Mouse (Mus musculus) C2C12 (cell line): ENCODE data around the gene Ston2. TPM values are rescaled to one million over a fixed set of nuclear protein-coding genes. Genes with fewer than 3 reads are reported as not detected.

Source experiments
- H3K27me3 ChIP-seq: one replicate; pipeline ENCODE4 v1.6.1; 2011; ENCODE audit not compliant: control insufficient read depth, insufficient read depth, insufficient read length
- H3K36me3 ChIP-seq: one replicate; pipeline ENCODE4 v1.6.1; 2011; ENCODE audit not compliant: control insufficient read depth, insufficient read depth
- H3K4me3 ChIP-seq: one replicate; pipeline ENCODE4 v1.5.1; 2011; ENCODE audit warnings: mild to moderate bottlenecking, control low read depth; ENCODE audit not compliant: poor library complexity, insufficient read depth, severe bottlenecking
- H3K79me2 ChIP-seq: one replicate; pipeline ENCODE4 v1.6.1; 2011; ENCODE audit not compliant: control insufficient read depth, insufficient read depth
- H3K79me3 ChIP-seq: one replicate; pipeline ENCODE4 v1.6.1; 2011; ENCODE audit warnings: low read depth, control low read depth
- H3ac ChIP-seq: one replicate; pipeline ENCODE3; 2011; ENCODE audit warnings: low read depth; ENCODE audit not compliant: control insufficient read depth, insufficient read length
- CEBPB ChIP-seq: IDR thresholded peaks from one replicate; pipeline ENCODE4 v1.6.1; 2011; ENCODE audit warnings: low read depth, mild to moderate bottlenecking, control low read depth, moderate library complexity
- CTCF ChIP-seq: IDR thresholded peaks from one replicate; pipeline ENCODE4 v1.5.1; 2011; ENCODE audit not compliant: control insufficient read depth, insufficient read depth, insufficient read length
- FOSL1 ChIP-seq: IDR thresholded peaks from one replicate; pipeline ENCODE4 v1.8.0; 2011; ENCODE audit warnings: mild to moderate bottlenecking, low read length; ENCODE audit not compliant: poor library complexity, insufficient read depth, severe bottlenecking
- MAX ChIP-seq: IDR thresholded peaks from one replicate; pipeline ENCODE4 v1.6.1; 2011; ENCODE audit warnings: mild to moderate bottlenecking, control low read depth
- MYOD1 ChIP-seq: IDR thresholded peaks from one replicate; pipeline ENCODE4 v1.6.1; 2011; ENCODE audit warnings: low read depth; ENCODE audit not compliant: control insufficient read depth, insufficient read length
- MYOG ChIP-seq: IDR thresholded peaks from one replicate; pipeline ENCODE4 v1.6.1; 2011; ENCODE audit not compliant: control insufficient read depth, insufficient read length; ENCODE audit errors: extremely low read depth
- USF1 ChIP-seq: IDR thresholded peaks from one replicate; pipeline ENCODE4 v1.6.1; 2011; ENCODE audit warnings: low read depth, mild to moderate bottlenecking, control low read depth, moderate library complexity
- polyA plus RNA-seq: library from polyadenylated mRNA; unstranded; fragments of >200 nt; fragmentation: generic; extraction: Trizol; gene quantifications from one replicate; pipeline ENCODE4 v1.2.1, GENCODE M21; 2012; ENCODE audit warnings: missing spikeins

Gene Ston2
- polyA plus RNA-seq, 1 experiment, result 11.6 TPM

- Histone ChIP-seq H3K79me2 (no peaks in the 10 kb centered on the region), H3K36me3 (no peaks in the 10 kb centered on the region), H3ac (no peak overlapping the region), H3K27me3 (no peaks in the 10 kb centered on the region), H3K79me3 (no peaks in the 10 kb centered on the region), H3K4me3 (no peak overlapping the region)
- no peak for TF ChIP-seq FOSL1
Observed at GRCm38 (mm10) chr12:91666607-91667006, 121.6 kb downstream of the Ston2 start.

DNA sequence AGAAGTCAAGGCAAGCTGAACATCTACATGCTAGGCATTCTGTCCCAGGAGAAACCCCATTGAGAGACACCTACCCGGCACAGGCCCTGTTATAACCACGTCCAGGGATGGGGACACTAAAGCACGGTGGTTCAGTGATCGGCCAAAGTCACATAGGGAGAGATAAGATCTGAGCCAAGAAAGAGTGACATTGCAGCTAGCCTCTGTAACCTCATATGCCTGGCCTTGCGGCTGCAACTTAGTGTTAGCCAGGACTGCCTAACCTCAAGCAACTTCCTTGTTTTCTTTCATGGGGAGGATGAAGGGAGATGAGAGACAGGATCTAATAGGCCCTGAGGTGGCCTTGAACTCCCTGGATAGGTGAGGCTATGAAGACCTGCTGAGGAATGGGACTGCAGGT, 122.8 kb downstream of the Ston2 start:
- TF ChIP-seq MAX (no peak), CEBPB (no peak), MYOG (no peak), USF1 (no peak), MYOD1 (no peak), CTCF (no peak), FOSL1 (no peak)
- Histone ChIP-seq H3K36me3 (no peaks in the 10 kb centered on the region), H3K79me2 (no peaks in the 10 kb centered on the region), H3K27me3 (no peaks in the 10 kb centered on the region), H3K4me3 (no peak overlapping the region), H3K79me3 (no peaks in the 10 kb centered on the region), H3ac (no peak overlapping the region)

DNA sequence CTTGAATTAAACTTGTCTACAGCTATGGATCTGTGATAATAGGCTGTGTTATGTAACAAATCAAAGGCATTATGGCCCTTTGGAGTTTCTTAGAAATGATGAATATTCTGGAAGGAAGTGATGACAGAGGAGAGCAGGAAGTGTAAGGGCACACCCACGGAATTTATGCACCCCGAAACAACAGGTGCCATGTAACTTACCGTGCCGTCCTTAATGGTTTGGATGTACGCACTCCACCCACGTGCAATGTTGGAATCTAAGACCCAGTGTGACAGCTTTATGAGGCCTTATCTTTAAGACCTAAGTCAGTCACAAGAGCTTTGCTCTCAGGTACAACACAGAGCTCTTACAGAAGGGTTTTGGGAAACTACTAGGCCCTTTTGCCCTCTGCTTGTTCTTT, 124.9 kb downstream of the Ston2 start:
- TF ChIP-seq MYOD1, result peak; percentile 50
- TF ChIP-seq CEBPB, result no peak
- TF ChIP-seq MAX, result no peak
- H3K79me2 ChIP-seq, result no peaks in the 10 kb centered on the region
- no peaks in the 10 kb centered on the region for H3K27me3 ChIP-seq
- H3ac ChIP-seq, result no peak overlapping the region
- no peaks in the 10 kb centered on the region for H3K36me3 ChIP-seq
- H3K4me3 ChIP-seq, result no peak overlapping the region
- no peaks in the 10 kb centered on the region for H3K79me3 ChIP-seq

GRCm38 (mm10) chr12:91662844-91663243, 125.3 kb downstream of the Ston2 start:
- Histone ChIP-seq H3K36me3 (no peaks in the 10 kb centered on the region), H3ac (no peak overlapping the region), H3K79me2 (no peaks in the 10 kb centered on the region), H3K4me3 (no peak overlapping the region), H3K79me3 (no peaks in the 10 kb centered on the region), H3K27me3 (no peaks in the 10 kb centered on the region)
- TF ChIP-seq FOSL1, result no peak
- TF ChIP-seq CTCF, result no peak
- no peak for TF ChIP-seq MYOG
- no peak for TF ChIP-seq CEBPB
- TF ChIP-seq MAX, result no peak
- no peak for TF ChIP-seq MYOD1
- TF ChIP-seq USF1, result no peak

- Histone ChIP-seq H3K4me3 (no peak overlapping the region), H3K36me3 (no peaks in the 10 kb centered on the region), H3ac (no peak overlapping the region), H3K79me2 (no peaks in the 10 kb centered on the region), H3K79me3 (no peaks in the 10 kb centered on the region), H3K27me3 (no peaks in the 10 kb centered on the region)
- no peak for TF ChIP-seq MAX
- no peak for TF ChIP-seq MYOG
- TF ChIP-seq FOSL1, result no peak
- TF ChIP-seq USF1, result no peak
- TF ChIP-seq MYOD1, result no peak
- no peak for TF ChIP-seq CEBPB
- TF ChIP-seq CTCF, result no peak
Observed at GRCm38 (mm10) chr12:91660640-91661417, 127.4 kb downstream of the Ston2 start.

DNA sequence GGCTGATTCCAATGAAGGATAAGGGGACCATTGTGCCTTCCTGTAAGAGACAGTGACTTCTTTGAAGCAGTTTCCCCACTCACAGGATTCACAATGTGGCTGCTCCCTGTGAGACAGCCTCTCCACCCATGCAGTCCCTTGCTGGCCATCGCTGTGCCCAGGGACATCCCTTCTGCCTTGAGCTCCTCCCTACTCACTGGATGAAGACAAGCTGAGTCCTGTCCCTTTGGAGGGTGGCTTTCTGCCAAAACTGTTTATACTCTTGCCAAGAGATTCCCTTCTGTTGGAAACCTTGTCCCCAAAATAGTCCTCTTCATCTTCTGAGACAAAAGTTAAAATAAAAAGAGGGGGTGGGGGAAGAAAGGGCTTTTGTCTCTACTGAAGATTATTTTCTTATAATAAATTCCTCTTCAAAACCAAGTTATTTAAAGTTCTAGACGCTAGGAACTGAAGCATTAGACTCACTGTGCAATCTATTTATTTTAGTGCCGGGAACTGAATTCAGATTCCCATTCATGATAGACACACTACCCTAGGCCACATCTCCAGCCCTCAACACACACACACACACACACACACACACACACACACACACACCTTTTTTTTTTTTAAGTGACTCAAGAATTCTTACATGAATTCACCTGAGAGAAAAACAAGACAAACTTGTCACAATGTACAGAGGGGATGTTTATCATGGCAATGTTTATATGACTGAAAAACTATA, 133.6 kb downstream of the Ston2 start:
- Histone ChIP-seq H3K79me3 (no peaks in the 10 kb centered on the region), H3K27me3 (no peaks in the 10 kb centered on the region)
- TF ChIP-seq FOSL1, result no peak
- no peak for TF ChIP-seq MYOD1
- TF ChIP-seq CEBPB, result no peak
- no peak for TF ChIP-seq CTCF
- no peak for TF ChIP-seq MYOG
- no peak for TF ChIP-seq USF1
- TF ChIP-seq MAX, result no peak

More for the DNA sequence above, 133.6 kb downstream of the Ston2 start:
- Histone ChIP-seq H3K36me3 (no peaks in the 10 kb centered on the region), H3ac (no peak overlapping the region), H3K79me2 (no peaks in the 10 kb centered on the region), H3K4me3 (no peak overlapping the region)
